Mouse (Mus musculus) frontal cortex, adult 2 months (tissue): ENCODE data around the gene Gsdma2. TPM values are rescaled to one million over a fixed set of nuclear protein-coding genes. Genes with fewer than 3 reads are reported as not detected.
"Not testable (repeated sequence)": the region's sequence is repeated elsewhere in the genome, so short reads cannot be mapped to it uniquely, and the experiment has no call there.

Experiments used
- DNase-seq, 2 experiments: peaks; one replicate each; pipeline ENCODE4 v3.0.0; 2022; ENCODE audit warnings: low spot score in 1 of 2; ENCODE audit errors: extremely low spot score in 1 of 2
- polyA plus RNA-seq: library from polyadenylated mRNA; depleted of rRNA; stranded (reverse); fragments of >200 nt; gene quantifications from 2 replicates; pipeline ENCODE4 v1.2.3, GENCODE M21; 2012; rRNA removed

The Gsdma2 gene
- not detected in 2 replicates for polyA plus RNA-seq

GRCm38 (mm10) chr11:98646459-98646858 is at the start of gene Gsdma2:
TSS of gene Gsdma2 (plus strand) at chr11:98646759.
- no peak for DNase-seq

- DNase-seq, result peak in 1 of 2 experiments; percentile 25
These were observed 49.2 kb upstream of the Gsdma2 start for GRCm38 (mm10) chr11:98597363-98597762.

DNA sequence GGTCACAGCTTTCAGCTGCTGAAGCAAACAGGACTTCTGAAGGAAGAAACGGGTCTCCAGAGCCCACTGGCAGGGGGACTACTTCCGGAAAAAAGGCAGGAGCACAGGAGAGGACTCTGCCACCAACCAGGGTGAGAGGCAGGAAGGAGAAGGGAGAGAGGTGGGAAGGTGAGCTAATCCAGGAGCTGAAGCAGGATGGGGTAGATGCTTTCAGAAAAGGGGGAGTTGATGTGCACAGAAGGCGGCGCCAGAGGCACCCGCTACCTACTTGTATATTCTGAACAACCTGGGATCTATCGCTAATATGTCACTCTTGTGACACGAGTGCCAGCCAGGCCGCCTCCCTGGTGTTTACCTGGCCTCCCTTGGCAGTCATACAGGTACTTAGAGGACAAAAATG is 48.6 kb upstream of the Gsdma2 start, which contains the start of gene Lrrc3c:
Lrrc3c (plus strand) TSS at position 301 of the 400 bp plus-strand sequence.
- no peak for DNase-seq

- no peak for DNase-seq
These were observed 47.7 kb upstream of the Gsdma2 start for GRCm38 (mm10) chr11:98598851-98599290.

DNA sequence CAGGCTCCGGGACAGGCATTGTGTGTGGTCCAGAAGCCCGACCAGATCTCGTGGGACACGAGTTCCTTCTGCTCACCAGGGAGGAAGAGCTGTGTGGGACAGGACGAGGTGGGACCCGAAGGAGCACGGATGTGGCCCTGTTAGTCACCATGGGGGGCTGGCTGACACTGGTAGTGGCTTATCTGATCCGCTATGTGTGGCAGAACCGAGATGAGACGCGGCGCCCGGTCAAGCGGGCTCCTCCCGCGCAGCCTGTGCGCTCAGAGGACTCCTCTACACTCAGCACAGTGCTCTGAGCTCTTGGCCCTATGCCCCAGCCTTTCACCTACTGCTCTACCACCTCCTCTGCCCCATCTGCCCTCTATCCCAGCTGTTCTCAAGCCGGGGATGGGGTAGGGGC is 47.3 kb upstream of the Gsdma2 start:
- DNase-seq, result no peak

DNA sequence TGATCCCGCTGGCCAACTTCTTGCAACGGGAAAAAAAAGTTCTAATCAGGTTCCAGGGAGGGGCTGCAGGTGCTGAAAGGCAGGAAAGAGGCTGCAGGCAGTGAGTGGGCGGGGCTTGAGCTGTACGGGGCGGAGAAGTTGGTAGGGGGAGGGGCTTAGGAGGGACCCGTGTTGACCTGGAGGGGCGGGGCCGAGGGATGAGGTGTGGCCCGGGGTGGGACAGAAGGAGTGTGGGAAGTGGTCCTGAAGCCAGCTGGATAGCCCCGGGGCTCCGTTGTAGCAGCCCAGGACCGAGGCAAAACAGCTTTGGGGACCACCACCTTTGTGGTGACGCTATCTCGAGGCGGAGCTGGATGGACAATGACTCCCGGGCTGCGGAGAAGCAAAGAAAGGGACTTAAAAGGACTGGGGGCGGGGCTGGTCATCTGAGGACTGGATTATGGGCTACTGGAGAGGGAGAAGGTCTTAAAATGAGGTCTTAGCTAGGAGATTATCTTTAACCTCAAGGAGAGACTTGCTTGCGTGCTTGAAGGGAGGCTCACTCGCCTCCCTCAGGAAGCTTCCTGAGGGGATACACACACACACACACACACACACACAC is 44.4 kb upstream of the Gsdma2 start:
- DNase-seq, result no peak

- DNase-seq, result no peak
These were observed 42.6 kb upstream of the Gsdma2 start for GRCm38 (mm10) chr11:98603953-98604352.

DNA sequence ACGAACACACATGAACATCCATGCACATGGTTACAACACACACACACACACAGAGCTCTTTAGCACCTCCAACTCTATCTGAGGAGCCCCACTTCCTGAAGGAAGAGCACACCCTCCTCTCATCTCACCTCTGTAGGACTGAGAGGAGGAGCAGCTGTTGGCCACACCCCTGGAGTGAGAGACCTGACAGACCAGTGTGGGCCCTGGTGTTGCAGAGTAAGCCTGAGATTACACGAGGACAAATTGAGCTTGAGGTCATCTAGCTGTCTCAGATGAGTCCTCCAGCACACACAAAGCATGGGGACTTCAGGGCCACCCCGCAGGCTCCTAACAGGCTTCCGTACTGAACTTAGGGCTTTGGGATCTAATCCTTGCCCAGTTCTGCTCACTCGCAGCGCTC is 41.6 kb upstream of the Gsdma2 start:
- not testable (repeated sequence) for DNase-seq

DNA sequence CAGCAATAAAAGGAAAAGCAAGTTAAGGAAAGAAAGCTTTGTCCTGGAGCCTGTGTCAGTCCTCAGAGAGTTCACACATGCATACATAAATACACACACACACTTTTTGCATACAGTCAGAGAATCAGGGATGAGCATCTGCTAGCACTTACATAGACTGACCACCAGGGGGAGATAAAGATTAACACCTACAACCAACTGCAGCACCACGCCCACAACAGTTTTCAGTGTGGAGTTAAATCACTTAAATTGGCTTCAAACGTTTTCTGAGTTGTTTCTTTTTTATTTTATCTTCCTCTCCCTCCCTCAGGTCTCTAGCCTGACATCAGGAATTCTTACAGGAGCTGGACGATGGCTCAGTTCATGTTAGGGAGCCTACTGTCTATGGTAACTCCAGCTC is 39.8 kb upstream of the Gsdma2 start:
- DNase-seq, result peak in 1 of 2 experiments; percentile 63

DNA sequence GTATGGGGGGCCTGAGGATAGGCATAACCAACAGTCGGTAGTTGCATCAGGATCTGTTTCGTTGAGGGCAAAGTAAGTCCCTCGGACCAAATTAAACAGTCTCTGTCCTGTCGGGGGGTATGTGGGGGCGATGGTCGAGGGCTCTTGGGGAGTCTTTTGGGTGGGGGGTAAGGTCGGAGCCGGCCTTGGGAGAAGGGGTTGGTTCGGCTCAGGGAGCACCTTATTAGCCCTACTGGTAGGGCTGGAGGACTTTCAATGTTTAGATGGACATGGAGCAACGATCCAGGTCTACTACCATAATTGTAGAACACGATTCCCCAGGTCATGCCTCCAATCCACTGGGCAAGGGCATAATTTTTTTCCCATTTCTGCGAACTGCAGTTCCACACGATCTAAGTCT is 25.8 kb upstream of the Gsdma2 start:
- DNase-seq, result no peak

GRCm38 (mm10) chr11:98623981-98624380 is 22.6 kb upstream of the Gsdma2 start:
- DNase-seq, result not testable (repeated sequence)

DNA sequence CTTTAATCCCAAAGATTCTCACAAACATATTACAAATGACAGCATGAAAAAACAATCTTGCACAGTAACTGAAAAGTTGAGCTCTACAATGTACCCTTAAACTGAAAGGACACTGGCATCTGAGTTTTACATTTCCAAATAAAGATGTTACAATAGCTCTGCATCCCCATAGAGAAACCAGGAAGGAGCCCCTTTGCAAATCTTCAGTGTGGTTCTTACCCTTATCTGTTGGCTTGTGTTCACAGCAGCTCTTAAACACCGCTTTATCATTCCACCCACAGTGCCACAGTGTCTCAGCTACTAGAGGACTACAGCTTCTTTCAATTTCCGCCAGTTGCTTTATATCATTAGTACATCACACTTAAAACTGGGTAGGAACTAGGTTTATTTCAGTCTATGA is 22.2 kb upstream of the Gsdma2 start:
- DNase-seq, result not testable (repeated sequence)

- DNase-seq, result no peak
These were observed 20.7 kb upstream of the Gsdma2 start, which contains the start of the genes Gm12355 and Gsdma3 for GRCm38 (mm10) chr11:98625611-98626410. TSS of gene Gm12355 (minus strand) at chr11:98625661. TSS of gene Gsdma3 (plus strand) at chr11:98626360.

GRCm38 (mm10) chr11:98628706-98629105 is 17.9 kb upstream of the Gsdma2 start:
- DNase-seq, result no peak

GRCm38 (mm10) chr11:98630646-98631045 is 15.9 kb upstream of the Gsdma2 start:
- DNase-seq, result no peak

DNA sequence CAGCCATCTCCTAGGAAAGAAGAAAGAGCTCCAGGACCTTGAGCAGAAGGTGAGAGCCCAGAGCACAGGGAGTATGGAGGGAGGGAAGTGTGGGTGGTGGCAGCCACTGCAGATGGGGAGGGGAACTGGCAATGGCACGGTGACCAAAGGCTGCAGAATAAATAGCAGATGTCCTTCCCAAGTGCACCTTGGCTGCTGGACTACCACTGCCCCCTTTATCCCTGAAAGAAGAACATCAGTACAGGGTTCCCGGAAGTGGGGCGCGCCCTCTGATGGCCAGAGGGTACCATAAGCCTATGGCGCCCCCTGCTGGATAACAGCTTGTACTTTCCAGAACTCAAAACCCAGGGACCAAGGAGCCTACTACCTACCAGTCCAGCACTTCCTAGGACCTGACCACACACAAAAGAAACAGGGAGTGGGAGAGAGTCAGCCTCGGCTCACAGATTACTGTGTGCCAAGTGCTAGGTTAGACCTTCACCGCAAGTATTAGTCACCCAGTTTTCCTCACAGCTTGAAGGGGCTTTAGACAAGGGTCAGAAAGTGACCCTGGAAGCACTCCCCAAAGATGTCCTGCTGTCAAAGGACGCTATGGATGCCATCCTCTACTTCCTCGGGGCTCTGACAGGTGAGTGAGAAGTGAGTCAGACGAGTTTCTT is 11.1 kb upstream of the Gsdma2 start:
- DNase-seq, result peak in 1 of 2 experiments; percentile 13

- no peak for DNase-seq
These were observed 9.1 kb upstream of the Gsdma2 start for GRCm38 (mm10) chr11:98637501-98637900.

- DNase-seq, result no peak
These were observed 6.5 kb upstream of the Gsdma2 start for GRCm38 (mm10) chr11:98640091-98640490.

DNA sequence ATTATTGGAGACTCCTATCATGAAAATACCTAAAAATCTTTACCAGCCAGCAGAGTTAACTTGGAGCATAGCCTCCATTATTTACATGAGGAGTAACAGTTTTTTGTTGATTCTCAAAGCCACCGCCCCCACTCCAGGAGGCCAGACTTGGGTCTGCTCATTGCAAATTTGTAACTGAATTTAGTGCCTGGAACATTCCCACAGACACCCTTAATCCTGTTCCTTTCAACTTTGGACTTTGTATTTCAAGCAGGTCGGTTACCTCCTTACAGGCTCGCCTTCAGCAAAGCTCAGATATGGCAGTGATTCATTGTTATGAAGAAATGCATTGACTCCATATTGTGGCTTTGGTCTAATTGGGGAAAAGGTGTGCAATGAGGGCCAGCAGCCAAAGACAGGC is 1.8 kb upstream of the Gsdma2 start:
- DNase-seq, result no peak

DNA sequence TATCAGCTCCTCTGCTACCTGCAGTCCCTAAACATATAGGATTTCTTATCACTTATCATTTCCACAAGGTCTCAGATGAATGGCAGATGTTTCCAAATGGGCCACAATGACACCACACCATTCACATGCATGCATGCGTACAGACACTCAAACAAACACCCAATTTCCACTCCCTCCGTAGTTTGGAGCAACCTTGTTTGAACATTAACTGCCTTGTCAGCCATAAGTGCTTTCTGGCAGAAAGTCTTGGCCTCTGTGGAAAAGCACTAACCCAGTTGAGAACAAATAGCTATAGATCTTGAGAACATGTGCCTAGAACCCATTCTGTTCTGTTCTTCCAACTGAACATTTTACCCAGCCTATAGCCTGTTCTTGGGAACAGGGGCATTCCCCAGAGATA is 613 bp upstream of the Gsdma2 start:
- DNase-seq, result no peak

GRCm38 (mm10) chr11:98655076-98655475 is 8.5 kb downstream of the Gsdma2 start:
- peak in 1 of 2 experiments; percentile 49 for DNase-seq
